Comparison of ENCODE assay signal across 14 mouse cellular contexts in the genomic region with DNA sequence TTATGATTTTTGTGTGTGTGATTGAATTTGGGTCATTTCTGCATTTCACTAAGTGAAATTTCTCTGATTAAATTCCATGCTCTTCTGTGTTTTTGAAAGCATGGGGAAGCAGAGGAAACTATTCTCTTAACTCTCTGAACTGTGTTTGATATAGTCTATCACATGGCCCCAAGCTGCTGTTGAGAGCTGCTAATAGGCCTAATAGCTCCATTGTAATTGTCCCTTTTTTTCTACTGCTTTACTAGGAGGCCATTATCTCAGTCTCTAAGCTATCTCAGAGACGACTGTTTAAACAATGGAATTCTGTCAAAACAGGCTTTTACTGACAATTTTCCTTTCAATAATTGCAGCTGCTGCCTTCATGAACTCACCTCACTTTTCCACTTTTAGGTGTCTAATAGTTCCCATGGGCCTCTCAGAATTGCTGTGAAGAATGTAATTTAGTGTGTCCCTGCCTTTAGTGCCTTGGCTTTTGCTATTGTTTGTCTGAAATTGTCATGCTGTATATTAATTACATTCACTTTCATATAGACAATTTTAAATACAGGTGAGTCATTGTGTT.
"Had no signal": no experiment of that assay in that cellular context is flagged by ENCODE, and none has a peak within 500 bp of the region (broad histone marks: within the 10 kb centered on the region; RNA-seq: fewer than 3 reads in every experiment).

No protein-coding gene starts in this region.

- H3K36me3 ChIP-seq: limb, embryonic 15.5 days; liver, embryonic 12.5 days; midbrain, embryonic 10.5 days; neural tube, embryonic 15.5 days; stomach, embryonic 15.5 days had no signal

- H3K4me1 ChIP-seq: limb, embryonic 15.5 days; liver, embryonic 12.5 days; midbrain, embryonic 10.5 days; neural tube, embryonic 15.5 days; stomach, embryonic 15.5 days had no signal

- ATAC-seq: liver, embryonic 12.5 days had no signal

- H3K4me2 ChIP-seq: limb, embryonic 15.5 days; liver, embryonic 12.5 days; lung, embryonic 14.5 days; neural tube, embryonic 15.5 days; stomach, embryonic 15.5 days had no signal

- DNase-seq: kidney, postnatal 10 days; kidney, postnatal 4 days; lung, embryonic 14.5 days; lung, postnatal 10 days; lung, postnatal 4 days; right cerebral cortex, postnatal 14 days; thymus, adult 2 months; thymus, postnatal 25 days had no signal

- H3K27ac ChIP-seq: limb, embryonic 15.5 days; liver, embryonic 12.5 days; midbrain, embryonic 10.5 days; neural tube, embryonic 15.5 days; stomach, embryonic 15.5 days had no signal

- H3K27me3 ChIP-seq: limb, embryonic 15.5 days; liver, embryonic 12.5 days; neural tube, embryonic 15.5 days; stomach, embryonic 15.5 days had no signal

- H3K9me3 ChIP-seq: limb, embryonic 15.5 days; liver, embryonic 12.5 days; midbrain, embryonic 10.5 days; neural tube, embryonic 15.5 days; stomach, embryonic 15.5 days had no signal

- H3K4me3 ChIP-seq: limb, embryonic 15.5 days; liver, embryonic 12.5 days; midbrain, embryonic 10.5 days; myocyte; neural tube, embryonic 15.5 days; stomach, embryonic 15.5 days had no signal

- H3K9ac ChIP-seq: limb, embryonic 15.5 days; liver, embryonic 12.5 days; lung, embryonic 14.5 days; neural tube, embryonic 15.5 days; stomach, embryonic 15.5 days had no signal
